Mouse (Mus musculus) neural tube, embryonic 14.5 days (tissue): ENCODE data around the gene Poc1a. TPM values are rescaled to one million over a fixed set of nuclear protein-coding genes. Genes with fewer than 3 reads are reported as not detected.

Source experiments
- ATAC-seq: fragments of 200-750 bp; cut with Nextera tagmentation; 2 replicates; pipeline ENCODE4 v1.8.0; 2017; ENCODE audit warnings: low read depth, mild to moderate bottlenecking, moderate TSS enrichment, moderate library complexity
- H3K27ac ChIP-seq: fragments of 300-500 bp; sonication (generic); 2 replicates; pipeline ENCODE4 v1.5.1; 2014; ENCODE audit warnings: low read depth, mild to moderate bottlenecking, control low read depth, low read length, moderate library complexity, mixed read lengths
- H3K27me3 ChIP-seq: fragments of 300-500 bp; sonication (generic); 2 replicates; pipeline ENCODE4 v1.6.1; 2014; ENCODE audit warnings: low read length; ENCODE audit not compliant: control insufficient read depth, insufficient read depth
- H3K36me3 ChIP-seq: fragments of 300-500 bp; sonication (generic); 2 replicates; pipeline ENCODE4 v1.6.1; 2014; ENCODE audit warnings: low read length, mixed read lengths; ENCODE audit not compliant: control insufficient read depth, insufficient read depth
- H3K4me1 ChIP-seq: fragments of 300-500 bp; sonication (generic); 2 replicates; pipeline ENCODE4 v1.6.1; 2014; ENCODE audit warnings: low read length; ENCODE audit not compliant: control insufficient read depth, insufficient read depth
- H3K4me2 ChIP-seq: fragments of 300-500 bp; sonication (generic); 2 replicates; pipeline ENCODE4 v1.6.1; 2014; ENCODE audit warnings: mild to moderate bottlenecking, low read depth, low read length, control low read depth
- H3K4me3 ChIP-seq: fragments of 300-500 bp; sonication (generic); 2 replicates; pipeline ENCODE4 v1.5.1; 2014; ENCODE audit warnings: low read depth, low read length, control low read depth, mixed read lengths
- H3K9ac ChIP-seq: fragments of 300-500 bp; sonication (generic); replicated peaks from 2 replicates; pipeline ENCODE4 v1.6.1; 2014; ENCODE audit warnings: low read depth, mild to moderate bottlenecking, control low read depth, low read length, mixed read lengths
- H3K9me3 ChIP-seq: fragments of 300-500 bp; sonication (generic); 2 replicates; pipeline ENCODE4 v1.6.1; 2016; ENCODE audit warnings: low read length; ENCODE audit not compliant: control insufficient read depth
- WGBS: fragments of 180-500 bp; shearing (Covaris S2); extraction: QIAGEN DNeasy Blood & Tissue Kit; methylation state at CpG from one replicate; pipeline ENCODE4 v1.1.7; 2014; 5-methylcytosine and 5-hydroxymethylcytosine counted together
- polyA plus RNA-seq: library from polyadenylated mRNA; unstranded; fragments of >200 nt; fragmentation: Nextera tagmentation; extraction: Ambion mirVana; gene quantifications from 2 replicates; pipeline ENCODE4 v1.2.1, GENCODE M21; 2014

The Poc1a gene
- polyA plus RNA-seq, 1 experiment from 2014 or later, result 5.8 TPM

GRCm38 (mm10) chr9:106237878-106238277 lies 43.0 kb upstream of the Poc1a start:
- WGBS, result 96% methylated on average over 10 of the region's 10 CpGs
- Histone ChIP-seq H3K9ac (no peak overlapping the region), H3K27ac (no peak overlapping the region), H3K4me2 (no peak overlapping the region), H3K9me3 (no peaks in the 10 kb centered on the region), H3K4me3 (no peak overlapping the region), H3K4me1 (no peaks in the 10 kb centered on the region), H3K36me3 (peaks cover 63% of the 10 kb centered on the region), H3K27me3 (no peaks in the 10 kb centered on the region)
- no peak for ATAC-seq

DNA sequence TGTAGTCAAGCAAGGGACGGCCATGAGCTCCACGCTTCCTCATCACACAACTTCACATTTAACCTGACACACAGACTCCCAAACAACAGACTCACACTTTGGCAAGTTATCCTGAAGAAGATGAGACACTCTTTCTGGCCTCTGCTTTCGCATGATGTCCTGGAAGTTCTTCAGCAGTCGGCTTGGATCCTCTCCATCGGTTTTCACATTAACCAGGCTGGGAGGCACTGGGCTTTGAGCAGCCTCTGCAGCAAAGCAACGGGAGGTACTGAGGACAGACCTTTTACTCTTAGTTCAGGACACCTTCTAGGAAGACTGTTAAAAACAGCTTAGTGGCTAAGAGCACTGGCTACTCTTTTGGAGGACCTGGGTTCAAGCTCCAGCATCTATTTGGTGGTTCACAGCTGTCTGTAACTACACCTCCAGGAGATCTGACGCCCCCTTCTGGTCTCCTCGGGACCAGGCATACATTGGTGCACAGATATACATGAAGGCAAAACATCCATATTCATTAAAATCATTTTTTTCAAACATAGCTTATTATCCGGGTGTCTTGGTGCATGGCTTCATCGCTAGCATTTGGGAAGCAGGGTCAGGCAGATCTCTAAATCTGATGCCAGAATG lies 39.2 kb upstream of the Poc1a start:
- ATAC-seq, result no peak
- Histone ChIP-seq H3K27me3 (no peaks in the 10 kb centered on the region), H3K4me1 (peaks cover 7% of the 10 kb centered on the region), H3K4me3 (no peak overlapping the region), H3K4me2 (no peak overlapping the region), H3K9me3 (no peaks in the 10 kb centered on the region), H3K27ac (no peak overlapping the region), H3K9ac (no peak overlapping the region), H3K36me3 (peaks cover 42% of the 10 kb centered on the region)
- 92% methylated on average over 10 of the region's 10 CpGs for WGBS

DNA sequence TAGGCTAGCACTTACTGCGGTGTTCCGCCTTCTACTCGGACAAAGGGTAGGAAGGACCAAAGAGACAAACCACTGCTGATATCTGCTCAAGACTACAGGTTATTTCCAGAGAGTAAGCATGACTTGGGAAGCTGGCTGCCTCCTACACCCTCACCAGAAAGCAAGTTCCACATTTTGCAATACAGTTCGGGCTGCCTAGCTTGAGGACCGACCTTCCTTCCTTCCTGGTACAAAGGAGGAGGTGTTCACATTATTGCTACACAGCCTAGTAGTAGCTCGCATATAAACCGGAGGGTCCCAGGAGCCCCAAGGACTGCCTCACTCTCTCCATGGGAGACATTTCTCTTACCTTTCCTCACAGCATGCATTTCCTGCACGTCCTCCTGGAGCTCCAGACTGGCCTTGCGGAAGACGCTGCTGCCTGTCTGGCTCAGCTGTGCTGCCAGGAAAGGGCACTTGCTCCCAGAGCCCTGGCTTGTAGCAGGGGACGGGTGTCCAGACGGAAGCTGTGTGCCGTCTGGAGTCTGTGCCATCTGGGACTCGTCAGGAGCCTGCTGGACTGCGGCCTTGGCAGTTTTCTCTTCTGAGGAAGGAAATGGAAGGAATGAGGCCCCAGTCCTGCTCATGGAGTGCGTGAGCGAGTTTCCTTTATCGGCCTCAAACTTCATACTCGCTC lies 37.9 kb upstream of the Poc1a start:
- Histone ChIP-seq H3K9me3 (no peaks in the 10 kb centered on the region), H3K4me2 (no peak overlapping the region), H3K27ac (no peak overlapping the region), H3K9ac (no peak overlapping the region), H3K27me3 (no peaks in the 10 kb centered on the region), H3K4me3 (no peak overlapping the region), H3K36me3 (peaks cover 29% of the 10 kb centered on the region), H3K4me1 (peaks cover 13% of the 10 kb centered on the region)
- WGBS, result 81% methylated on average over 19 of the region's 19 CpGs
- ATAC-seq, result no peak

GRCm38 (mm10) chr9:106249550-106249949 lies 31.3 kb upstream of the Poc1a start:
- Histone ChIP-seq H3K4me2 (no peak overlapping the region), H3K27ac (no peak overlapping the region), H3K4me1 (peaks cover 22% of the 10 kb centered on the region), H3K9ac (no peak overlapping the region), H3K27me3 (no peaks in the 10 kb centered on the region), H3K9me3 (no peaks in the 10 kb centered on the region), H3K4me3 (no peak overlapping the region), H3K36me3 (no peaks in the 10 kb centered on the region; the same call in 1 of the 2 replicates)
- 90% methylated on average over 11 of the region's 11 CpGs for WGBS
- no peak for ATAC-seq

DNA sequence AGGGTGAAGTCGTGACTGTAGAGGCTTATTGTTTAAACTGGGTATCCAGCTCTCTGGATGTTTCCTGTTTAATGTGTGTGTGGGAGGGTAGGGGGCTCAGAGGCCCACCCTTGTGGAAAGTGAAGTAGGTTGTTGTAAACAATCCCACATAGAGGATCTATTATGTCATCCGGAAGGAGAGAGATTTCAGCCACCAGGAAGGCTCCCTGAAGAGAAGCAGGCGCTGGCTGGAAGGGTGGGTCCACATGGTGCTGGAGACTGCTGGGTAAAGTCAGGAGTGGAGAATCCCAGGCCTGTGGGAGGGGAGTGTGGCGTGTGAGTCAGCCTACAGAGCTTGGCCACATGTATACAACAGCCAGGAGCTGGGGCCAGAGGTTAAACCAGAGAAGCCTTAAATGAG lies 30.6 kb upstream of the Poc1a start:
- peaks cover 22% of the 10 kb centered on the region for H3K4me1 ChIP-seq
- WGBS, result 55% methylated on average over 4 of the region's 4 CpGs
- no peak overlapping the region for H3K4me3 ChIP-seq
- no peak overlapping the region for H3K4me2 ChIP-seq
- no peak overlapping the region for H3K27ac ChIP-seq
- ATAC-seq, result no peak
- no peak overlapping the region for H3K9ac ChIP-seq
- no peaks in the 10 kb centered on the region for H3K9me3 ChIP-seq
- no peaks in the 10 kb centered on the region; the same call in 1 of the 2 replicates for H3K36me3 ChIP-seq
- no peaks in the 10 kb centered on the region for H3K27me3 ChIP-seq

DNA sequence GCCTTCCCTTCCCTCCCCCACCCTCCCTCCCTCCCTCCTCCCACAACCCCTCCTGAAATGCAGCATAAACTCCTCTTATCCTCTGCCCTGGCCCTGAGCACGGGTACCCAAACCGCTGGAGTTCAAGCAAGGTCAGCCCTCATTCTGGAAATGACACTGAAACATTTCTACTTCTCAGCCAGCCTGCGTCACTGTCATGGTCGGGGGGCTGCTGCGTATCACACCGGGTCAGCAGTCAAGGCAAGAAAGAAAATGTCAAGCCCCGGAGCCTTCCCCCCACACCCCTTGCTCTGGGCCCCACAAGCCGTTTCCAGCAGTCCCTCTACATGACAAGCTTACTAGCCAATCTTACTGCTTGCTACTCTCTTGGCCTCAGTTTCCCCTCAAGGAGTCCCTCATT lies 29.8 kb upstream of the Poc1a start:
- H3K4me2 ChIP-seq, result no peak overlapping the region
- H3K27me3 ChIP-seq, result no peaks in the 10 kb centered on the region
- no peak overlapping the region for H3K27ac ChIP-seq
- no peaks in the 10 kb centered on the region for H3K36me3 ChIP-seq
- no peak overlapping the region for H3K9ac ChIP-seq
- WGBS, result 88% methylated on average over 8 of the region's 8 CpGs
- ATAC-seq, result no peak
- no peak overlapping the region for H3K4me3 ChIP-seq
- H3K9me3 ChIP-seq, result no peaks in the 10 kb centered on the region
- H3K4me1 ChIP-seq, result peaks cover 21% of the 10 kb centered on the region

DNA sequence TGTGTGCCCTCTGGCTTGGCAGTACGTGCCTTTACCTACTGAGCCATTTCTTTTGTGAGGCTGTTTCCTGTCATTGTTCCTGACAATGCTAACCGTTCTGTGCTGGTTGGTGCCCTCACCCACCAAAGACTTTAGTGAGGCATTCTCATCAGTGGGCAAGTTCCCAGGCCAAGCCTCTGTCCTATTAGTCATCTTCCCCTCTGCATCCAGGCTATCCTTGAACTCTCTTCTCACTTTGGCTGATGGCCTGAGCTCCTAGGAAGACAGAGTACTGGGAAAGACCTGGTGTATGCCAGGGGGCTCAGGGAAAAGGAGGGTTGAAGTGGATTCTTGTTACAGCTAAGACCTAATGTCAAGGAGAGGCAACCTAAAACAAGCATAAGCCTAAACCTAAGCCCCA lies 26.9 kb upstream of the Poc1a start:
- no peak for ATAC-seq
- Histone ChIP-seq H3K9ac (no peak overlapping the region), H3K4me1 (0 out of 2 replicates have a peak, but pooled peaks cover 3% of the 10 kb centered on the region), H3K4me3 (no peak overlapping the region), H3K27me3 (no peaks in the 10 kb centered on the region), H3K4me2 (no peak overlapping the region), H3K36me3 (no peaks in the 10 kb centered on the region), H3K9me3 (no peaks in the 10 kb centered on the region), H3K27ac (no peak overlapping the region)
- WGBS, result 73% methylated on average over 2 of the region's 2 CpGs

- no peaks in the 10 kb centered on the region for H3K9me3 ChIP-seq
- H3K27ac ChIP-seq, result no peak overlapping the region
- WGBS, result 90% methylated on average over 4 of the region's 4 CpGs
These were observed 22.4 kb upstream of the Poc1a start for GRCm38 (mm10) chr9:106258412-106258811.

GRCm38 (mm10) chr9:106258990-106259389 lies 21.9 kb upstream of the Poc1a start:
- H3K27me3 ChIP-seq, result no peaks in the 10 kb centered on the region
- 62% methylated on average over 5 of the region's 5 CpGs for WGBS
- H3K4me3 ChIP-seq, result no peak overlapping the region
- ATAC-seq, result no peak
- no peaks in the 10 kb centered on the region for H3K9me3 ChIP-seq
- no peak overlapping the region for H3K27ac ChIP-seq
- H3K36me3 ChIP-seq, result no peaks in the 10 kb centered on the region
- no peaks in the 10 kb centered on the region for H3K4me1 ChIP-seq
- no peak overlapping the region for H3K9ac ChIP-seq
- no peak overlapping the region for H3K4me2 ChIP-seq

More at GRCm38 (mm10) chr9:106258412-106258811, 22.4 kb upstream of the Poc1a start:
- Histone ChIP-seq H3K4me2 (no peak overlapping the region), H3K4me1 (no peaks in the 10 kb centered on the region), H3K9ac (no peak overlapping the region), H3K4me3 (no peak overlapping the region), H3K27me3 (no peaks in the 10 kb centered on the region), H3K36me3 (no peaks in the 10 kb centered on the region)
- no peak for ATAC-seq
